Mouse (Mus musculus): ENCODE data around the gene Calcoco1. TPM values are rescaled to one million over a fixed set of nuclear protein-coding genes. Genes with fewer than 3 reads are reported as not detected.
A peak's percentile ranks its signal among the peaks of the same experiment; 100 is the strongest.

Gene Calcoco1
- polyA plus RNA-seq, 1 experiment from 2014 or later: 33.5 TPM

DNA sequence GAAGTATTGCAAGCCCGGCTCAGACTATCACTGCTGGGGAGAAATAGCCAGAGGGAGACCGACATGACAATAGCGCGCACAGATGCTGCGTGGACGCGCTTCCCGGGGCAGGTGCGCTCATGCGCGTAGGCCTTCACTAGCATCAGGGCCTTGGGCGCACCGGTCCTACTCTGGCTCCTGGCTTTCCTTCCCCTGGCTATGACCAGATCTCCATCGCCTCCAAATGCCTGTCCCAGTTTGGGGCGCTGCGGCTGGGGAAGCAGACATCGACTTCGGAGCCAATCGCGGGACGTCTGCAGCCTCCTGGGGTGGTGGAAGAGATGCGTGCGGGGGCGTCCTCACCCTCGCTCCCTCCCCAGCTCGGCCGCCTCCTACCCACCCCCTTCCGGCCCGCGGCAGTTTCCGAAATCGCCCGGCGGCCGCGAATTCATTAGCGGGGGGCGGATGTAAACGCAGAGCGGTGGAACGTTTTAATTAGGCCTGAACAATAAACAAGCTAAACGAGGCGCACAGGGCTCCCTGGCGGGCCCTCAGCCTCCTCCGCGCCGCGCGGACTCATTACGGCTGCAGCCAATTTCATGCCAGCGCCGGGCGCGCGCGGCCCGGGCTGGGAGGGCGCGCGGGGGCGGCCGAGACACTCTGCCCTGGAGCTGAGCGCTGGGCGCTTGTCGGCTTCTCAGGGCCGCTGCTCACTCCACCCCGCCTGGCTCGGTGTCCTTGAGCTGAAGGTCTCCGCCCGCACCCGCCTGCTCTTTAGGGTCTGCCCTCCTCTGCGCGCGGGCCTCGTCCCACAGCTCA lies 24.7 kb upstream of the Calcoco1 start:
- peaks cover 73% of the 10 kb centered on the region for H3K27me3 ChIP-seq (ENCODE audit: low read depth, poor library complexity, severe bottlenecking)
- H3K9me3 ChIP-seq (replicated peaks): no peaks in the 10 kb centered on the region
- peak overlapping the region; percentile 58 for H3K4me3 ChIP-seq
- peak overlapping the region; percentile 95 for H3K27ac ChIP-seq
- DNase-seq (ENCODE audit: low spot score): peak; percentile 82
- H3K36me3 ChIP-seq: no peaks in the 10 kb centered on the region
- WGBS: under 1% methylated on average over 75 of the region's 75 CpGs
- peaks cover 97% of the 10 kb centered on the region for H3K4me1 ChIP-seq

DNA sequence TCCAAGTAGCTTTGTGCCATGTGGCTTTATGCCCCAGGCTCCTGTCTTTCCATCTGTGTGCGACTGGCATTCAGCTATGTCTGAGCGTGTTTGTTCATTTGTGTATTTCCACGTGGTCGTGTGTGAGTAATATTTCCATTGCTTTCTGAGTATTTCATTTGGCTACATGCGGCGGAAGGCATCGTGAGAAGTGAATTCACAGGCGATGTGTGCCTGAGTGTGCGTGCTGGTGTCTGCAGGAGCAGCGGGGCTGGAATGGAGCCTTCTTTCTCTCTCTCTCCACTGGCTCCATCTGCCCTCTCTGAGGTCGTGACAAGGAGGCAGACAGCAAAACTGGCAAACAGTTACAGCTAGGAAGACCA lies 24.1 kb upstream of the Calcoco1 start:
- no peaks in the 10 kb centered on the region for H3K36me3 ChIP-seq
- no peak for DNase-seq (ENCODE audit: low spot score)
- H3K27me3 ChIP-seq (ENCODE audit: low read depth, poor library complexity, severe bottlenecking): peaks cover 79% of the 10 kb centered on the region
- H3K9me3 ChIP-seq (replicated peaks): no peaks in the 10 kb centered on the region
- 11% methylated on average over 11 of the region's 11 CpGs for WGBS
- H3K4me1 ChIP-seq: peaks cover 91% of the 10 kb centered on the region
- peak overlapping the region; percentile 95 for H3K27ac ChIP-seq
- H3K4me3 ChIP-seq: peak overlapping the region; percentile 58

- DNase-seq (ENCODE audit: low spot score): no peak
- no peaks in the 10 kb centered on the region for H3K36me3 ChIP-seq
- peaks cover 83% of the 10 kb centered on the region for H3K27me3 ChIP-seq (ENCODE audit: low read depth, poor library complexity, severe bottlenecking)
- H3K4me3 ChIP-seq: no peak overlapping the region
- peaks cover 84% of the 10 kb centered on the region for H3K4me1 ChIP-seq
- WGBS: 31% methylated on average over 5 of the region's 5 CpGs
- no peaks in the 10 kb centered on the region for H3K9me3 ChIP-seq (replicated peaks)
- H3K27ac ChIP-seq: peak overlapping the region; percentile 95
These were observed 23.4 kb upstream of the Calcoco1 start for GRCm38 (mm10) chr15:102745387-102745786.

DNA sequence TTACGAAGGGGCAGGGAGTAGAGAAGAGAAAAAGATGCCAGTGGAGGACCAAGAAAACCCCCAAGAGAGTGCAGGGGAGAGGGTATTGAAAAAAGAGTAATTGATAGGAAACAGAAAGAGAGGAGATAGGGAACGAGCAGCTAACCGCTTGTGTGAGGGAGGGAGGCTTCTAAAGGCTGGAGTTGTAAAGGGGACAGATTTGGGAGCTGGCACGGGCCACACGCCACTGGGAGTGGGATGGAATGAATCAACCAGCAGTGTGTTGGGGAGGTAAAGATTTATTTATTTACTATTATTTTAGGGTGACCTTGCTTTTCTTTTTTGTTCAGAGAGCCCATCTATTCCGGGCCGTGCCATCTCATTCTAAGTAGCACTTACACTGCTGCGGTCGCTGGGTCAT lies 22.9 kb upstream of the Calcoco1 start:
- Histone ChIP-seq H3K27ac (peak overlapping the region; percentile 95), H3K9me3 (replicated peaks) (no peaks in the 10 kb centered on the region), H3K4me1 (peaks cover 78% of the 10 kb centered on the region), H3K36me3 (no peaks in the 10 kb centered on the region), H3K4me3 (no peak overlapping the region), H3K27me3 (ENCODE audit: low read depth, poor library complexity, severe bottlenecking) (peaks cover 83% of the 10 kb centered on the region)
- 9% methylated on average over 9 of the region's 9 CpGs for WGBS
- DNase-seq (ENCODE audit: low spot score): no peak

DNA sequence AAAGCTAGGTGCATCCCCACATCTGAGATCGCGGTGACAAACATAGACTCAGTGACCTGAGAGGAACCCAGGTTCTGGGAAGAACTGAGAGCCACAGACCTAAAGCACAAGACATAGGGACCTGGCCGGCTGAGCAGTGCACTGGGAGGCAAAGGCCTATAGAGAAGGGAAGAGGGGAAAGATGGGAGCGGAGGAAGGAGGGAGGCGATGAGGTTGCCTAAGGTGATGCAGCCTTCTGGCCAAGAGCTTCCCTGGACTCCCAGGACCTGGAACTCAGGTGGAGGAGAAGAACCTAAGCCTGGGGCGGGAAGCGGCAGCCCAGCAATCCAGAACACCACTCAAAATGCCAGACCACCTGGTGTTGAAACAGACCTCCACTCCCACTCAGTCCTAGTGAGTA lies 22.4 kb upstream of the Calcoco1 start:
- Histone ChIP-seq H3K27ac (peak overlapping the region; percentile 95), H3K27me3 (ENCODE audit: low read depth, poor library complexity, severe bottlenecking) (peaks cover 83% of the 10 kb centered on the region), H3K4me3 (peak overlapping the region; percentile 28), H3K9me3 (replicated peaks) (no peaks in the 10 kb centered on the region), H3K36me3 (no peaks in the 10 kb centered on the region), H3K4me1 (peaks cover 76% of the 10 kb centered on the region)
- 10% methylated on average over 7 of the region's 7 CpGs for WGBS
- DNase-seq (ENCODE audit: low spot score): no peak

GRCm38 (mm10) chr15:102743996-102744395 lies 22.0 kb upstream of the Calcoco1 start:
- Histone ChIP-seq H3K4me1 (peaks cover 72% of the 10 kb centered on the region), H3K9me3 (replicated peaks) (no peaks in the 10 kb centered on the region), H3K27ac (peak overlapping the region; percentile 95), H3K4me3 (peak overlapping the region; percentile 28), H3K36me3 (no peaks in the 10 kb centered on the region), H3K27me3 (ENCODE audit: low read depth, poor library complexity, severe bottlenecking) (peaks cover 79% of the 10 kb centered on the region)
- DNase-seq (ENCODE audit: low spot score): peak; percentile 69
- WGBS: under 1% methylated on average over 14 of the region's 14 CpGs

DNA sequence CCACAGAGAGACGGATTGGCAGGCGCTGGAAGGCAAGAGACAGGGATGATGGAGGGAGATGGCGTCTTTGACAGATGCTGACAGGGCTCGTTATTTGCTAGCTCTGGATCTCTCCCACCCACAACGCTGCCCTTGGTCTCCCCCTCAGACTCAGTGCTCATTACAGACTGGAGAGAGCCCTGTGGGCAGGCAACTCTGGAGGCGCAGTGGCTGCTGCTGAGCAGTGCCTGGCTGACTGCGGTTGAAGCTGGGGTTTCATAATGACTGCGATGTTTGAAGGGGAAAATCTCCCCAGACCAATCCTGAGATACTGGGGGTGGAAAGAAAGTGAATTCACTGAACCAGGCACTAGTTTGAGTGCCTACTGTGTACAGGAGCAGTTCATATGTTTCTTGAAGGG lies 21.2 kb upstream of the Calcoco1 start:
- Histone ChIP-seq H3K36me3 (no peaks in the 10 kb centered on the region), H3K27me3 (ENCODE audit: low read depth, poor library complexity, severe bottlenecking) (peaks cover 71% of the 10 kb centered on the region), H3K9me3 (replicated peaks) (no peaks in the 10 kb centered on the region), H3K4me3 (no peak overlapping the region), H3K4me1 (peaks cover 64% of the 10 kb centered on the region), H3K27ac (peak overlapping the region; percentile 95)
- 23% methylated on average over 8 of the region's 8 CpGs for WGBS
- DNase-seq (ENCODE audit: low spot score): no peak

GRCm38 (mm10) chr15:102742589-102742988 lies 20.6 kb upstream of the Calcoco1 start:
- WGBS: 1% methylated on average over 10 of the region's 10 CpGs
- Histone ChIP-seq H3K27me3 (ENCODE audit: low read depth, poor library complexity, severe bottlenecking) (peaks cover 67% of the 10 kb centered on the region), H3K27ac (peak overlapping the region; percentile 95), H3K36me3 (no peaks in the 10 kb centered on the region), H3K4me1 (peaks cover 61% of the 10 kb centered on the region), H3K9me3 (replicated peaks) (no peaks in the 10 kb centered on the region), H3K4me3 (no peak overlapping the region)
- peak; percentile 93 for DNase-seq (ENCODE audit: low spot score)

- H3K27me3 ChIP-seq (ENCODE audit: low read depth, poor library complexity, severe bottlenecking): peaks cover 64% of the 10 kb centered on the region
These were observed 17.7 kb upstream of the Calcoco1 start for GRCm38 (mm10) chr15:102739520-102740297.

DNA sequence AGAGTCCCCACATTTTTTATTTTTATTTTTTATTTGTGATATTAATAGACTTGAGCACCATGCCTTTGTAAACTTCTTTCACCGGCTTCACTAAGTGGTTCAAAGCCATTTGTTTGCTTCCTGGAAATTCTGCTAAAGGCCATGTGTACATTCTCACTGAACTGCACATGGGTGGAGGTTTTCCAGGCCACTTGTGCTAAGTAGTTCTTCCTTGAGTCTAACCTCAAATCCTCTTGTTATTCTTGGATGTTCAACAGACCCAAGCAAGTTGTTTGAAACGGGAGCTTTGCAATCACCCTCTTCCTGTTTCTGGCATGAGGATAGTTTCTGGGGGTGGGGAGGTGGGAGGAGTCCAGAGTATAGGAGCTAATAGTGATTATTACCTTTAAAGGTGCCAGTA lies 16.5 kb upstream of the Calcoco1 start:
- H3K27me3 ChIP-seq (ENCODE audit: low read depth, poor library complexity, severe bottlenecking): peaks cover 64% of the 10 kb centered on the region

More at GRCm38 (mm10) chr15:102739520-102740297, 17.7 kb upstream of the Calcoco1 start:
- H3K4me3 ChIP-seq: no peak overlapping the region
- peak; percentile 75 for DNase-seq (ENCODE audit: low spot score)
- no peak overlapping the region for H3K27ac ChIP-seq
- H3K9me3 ChIP-seq (replicated peaks): no peaks in the 10 kb centered on the region
- no peaks in the 10 kb centered on the region for H3K36me3 ChIP-seq
- peaks cover 56% of the 10 kb centered on the region for H3K4me1 ChIP-seq
- 30% methylated on average over 15 of the region's 15 CpGs for WGBS

DNA sequence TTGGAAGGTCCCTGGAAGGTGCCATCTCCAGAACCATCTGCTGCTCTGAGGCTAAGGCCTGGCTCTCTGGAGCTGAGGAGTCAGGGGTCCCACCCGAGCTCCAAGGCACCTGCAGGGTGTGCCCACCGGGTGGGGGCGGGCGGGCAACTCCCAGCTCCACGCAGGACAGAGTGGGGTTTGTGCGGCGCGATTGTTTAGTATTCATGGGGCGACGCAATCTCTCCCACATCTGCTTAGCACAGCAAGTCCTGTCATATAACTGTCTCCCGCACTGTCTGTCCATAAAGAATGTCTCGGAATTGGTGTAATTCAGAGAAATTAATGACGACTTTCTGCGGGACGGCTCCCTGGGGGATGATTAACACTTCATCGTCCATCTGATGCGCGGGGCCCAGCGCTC lies 15.1 kb upstream of the Calcoco1 start:
- DNase-seq (ENCODE audit: low spot score): no peak
- Histone ChIP-seq H3K27me3 (ENCODE audit: low read depth, poor library complexity, severe bottlenecking) (peaks cover 65% of the 10 kb centered on the region), H3K4me1 (peaks cover 30% of the 10 kb centered on the region), H3K27ac (no peak overlapping the region), H3K4me3 (peak overlapping the region; percentile 47; the same call in 1 of the 2 replicates), H3K36me3 (no peaks in the 10 kb centered on the region), H3K9me3 (replicated peaks) (no peaks in the 10 kb centered on the region)
- WGBS: 83% methylated on average over 19 of the region's 19 CpGs

More for the DNA sequence above, 16.5 kb upstream of the Calcoco1 start:
- H3K36me3 ChIP-seq: no peaks in the 10 kb centered on the region
- no peak overlapping the region for H3K27ac ChIP-seq
- no peaks in the 10 kb centered on the region for H3K9me3 ChIP-seq (replicated peaks)
- H3K4me3 ChIP-seq: no peak overlapping the region
- H3K4me1 ChIP-seq: peaks cover 43% of the 10 kb centered on the region
- no peak for DNase-seq (ENCODE audit: low spot score)
- 54% methylated on average over 2 of the region's 2 CpGs for WGBS

- Histone ChIP-seq H3K9me3 (replicated peaks) (no peaks in the 10 kb centered on the region), H3K36me3 (no peaks in the 10 kb centered on the region), H3K4me3 (peak overlapping the region; percentile 47), H3K27me3 (ENCODE audit: low read depth, poor library complexity, severe bottlenecking) (peaks cover 58% of the 10 kb centered on the region), H3K27ac (peak overlapping the region; percentile 72), H3K4me1 (peaks cover 29% of the 10 kb centered on the region)
- 7% methylated on average over 36 of the region's 36 CpGs for WGBS
- DNase-seq (ENCODE audit: low spot score): peak; percentile 64
These were observed 14.4 kb upstream of the Calcoco1 start for GRCm38 (mm10) chr15:102736127-102736944.
